Mouse (Mus musculus) spleen, adult 2 months (tissue): Measurements from ENCODE around the gene Pbx4.

Experiments used
- CTCF ChIP-seq: fragments of 200-500 bp; IDR thresholded peaks from 2 replicates; pipeline ENCODE4 v1.5.1; 2011; ENCODE audit warnings: mild to moderate bottlenecking, inconsistent platforms; ENCODE audit not compliant: insufficient read depth, insufficient read length, insufficient replicate concordance; ENCODE audit errors: extremely low read depth
- POLR2A ChIP-seq: fragments of 200-500 bp; IDR thresholded peaks from 2 replicates; pipeline ENCODE4 v1.6.1; 2011; ENCODE audit warnings: low read depth, low read length, inconsistent platforms

DNA sequence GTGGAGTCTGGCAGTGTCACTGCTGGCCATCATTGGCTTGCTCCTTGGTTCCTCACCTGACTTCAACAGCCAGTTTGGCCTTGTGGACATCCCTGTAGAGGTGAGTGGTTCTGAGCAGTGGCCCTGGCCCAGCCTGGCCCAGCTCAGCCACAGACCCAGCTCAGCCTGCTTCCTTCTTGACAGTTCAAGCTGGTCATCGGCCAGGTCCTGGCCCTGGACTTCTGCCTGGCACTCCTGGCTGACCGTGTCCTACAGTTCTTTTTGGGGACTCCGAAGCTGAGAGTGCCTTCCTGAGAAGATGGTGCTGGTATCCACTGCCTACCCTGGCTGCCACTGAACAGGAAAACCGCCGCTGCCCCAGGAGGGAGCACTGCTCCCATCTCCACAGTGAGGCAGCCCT lies 25.1 kb upstream of the Pbx4 start:
- TF ChIP-seq CTCF: no peak
- no peak for TF ChIP-seq POLR2A
